Mouse (Mus musculus): Measurements from ENCODE around the gene Prr13.
A peak's percentile ranks its signal among the peaks of the same experiment; 100 is the strongest.

The Prr13 gene

DNA sequence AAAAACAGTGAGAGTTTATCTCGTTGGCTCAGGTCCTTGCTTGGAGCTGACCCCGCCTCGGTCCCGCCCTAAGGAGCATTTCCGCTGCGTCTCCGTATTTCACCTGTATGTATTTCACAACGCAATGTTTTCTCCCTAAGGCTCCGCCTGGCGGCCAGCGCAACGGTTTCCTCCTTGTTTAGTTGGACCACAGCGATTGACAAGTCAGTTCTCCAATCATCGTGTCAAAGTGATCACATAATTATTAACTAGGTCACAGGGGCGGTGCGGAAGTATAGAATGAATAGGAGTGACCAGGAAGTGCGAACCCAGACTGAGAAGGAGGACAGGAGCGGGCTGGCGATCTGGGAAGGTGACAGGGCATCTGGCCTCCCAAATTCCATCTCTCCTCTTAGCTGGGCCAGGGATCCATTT, at the start of gene Prr13:
Gene Prr13 (plus strand): TSS at position 125 of the 414 bp plus-strand sequence.
- DNase-seq: peak; percentile 87 to 90

DNA sequence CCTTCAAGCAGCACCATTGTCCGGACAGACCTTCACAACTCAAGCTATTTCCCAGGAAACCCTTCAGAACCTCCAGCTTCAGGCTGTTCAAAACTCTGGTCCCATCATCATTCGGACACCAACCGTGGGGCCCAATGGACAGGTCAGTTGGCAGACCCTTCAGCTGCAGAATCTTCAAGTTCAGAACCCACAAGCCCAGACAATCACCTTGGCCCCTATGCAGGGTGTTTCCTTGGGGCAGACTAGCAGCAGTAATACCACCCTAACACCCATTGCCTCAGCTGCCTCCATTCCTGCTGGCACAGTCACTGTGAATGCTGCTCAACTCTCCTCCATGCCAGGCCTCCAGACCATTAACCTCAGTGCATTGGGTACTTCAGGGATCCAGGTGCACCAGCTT, 49.5 kb upstream of the Prr13 start:
- no peak for DNase-seq

DNA sequence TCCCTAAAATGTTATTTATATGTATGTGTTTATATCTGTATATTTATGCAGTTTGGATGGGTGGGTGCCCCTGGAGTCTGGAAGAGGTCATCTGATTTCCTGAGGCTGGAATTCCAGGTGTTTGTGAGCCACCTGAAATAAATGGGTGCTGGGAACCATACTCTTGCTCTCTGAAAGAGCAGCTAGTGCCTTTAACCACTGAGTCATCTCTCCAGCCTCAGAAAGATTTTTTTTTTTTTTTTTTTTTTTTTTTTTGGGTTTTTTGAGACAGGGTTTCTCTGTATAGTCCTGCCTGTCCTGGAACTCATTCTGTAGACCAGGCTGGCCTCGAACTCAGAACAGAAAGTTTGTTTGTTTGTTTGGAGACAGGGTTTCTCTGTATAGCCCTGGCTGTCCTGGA, 47.8 kb upstream of the Prr13 start:
- no peak for DNase-seq

DNA sequence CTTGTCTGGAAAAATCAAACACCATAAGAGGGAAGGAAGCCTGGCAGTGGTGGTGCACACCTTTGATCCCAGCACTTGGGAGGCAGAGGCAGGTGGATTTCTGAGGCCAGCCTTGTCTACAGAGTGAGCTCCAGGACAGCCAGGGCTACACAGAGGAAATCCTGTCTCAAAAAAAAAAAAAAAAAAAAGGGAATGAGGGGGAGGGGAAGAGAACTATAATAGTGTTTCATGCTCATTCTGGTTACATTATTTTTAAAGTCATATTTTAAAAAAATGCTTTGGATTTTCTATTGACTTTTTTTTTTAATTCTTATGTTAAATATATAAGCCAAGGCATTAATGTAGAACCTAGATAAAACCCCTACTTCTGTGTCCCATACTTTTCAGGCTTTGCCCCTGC, 45.1 kb upstream of the Prr13 start:
- no peak for DNase-seq

DNA sequence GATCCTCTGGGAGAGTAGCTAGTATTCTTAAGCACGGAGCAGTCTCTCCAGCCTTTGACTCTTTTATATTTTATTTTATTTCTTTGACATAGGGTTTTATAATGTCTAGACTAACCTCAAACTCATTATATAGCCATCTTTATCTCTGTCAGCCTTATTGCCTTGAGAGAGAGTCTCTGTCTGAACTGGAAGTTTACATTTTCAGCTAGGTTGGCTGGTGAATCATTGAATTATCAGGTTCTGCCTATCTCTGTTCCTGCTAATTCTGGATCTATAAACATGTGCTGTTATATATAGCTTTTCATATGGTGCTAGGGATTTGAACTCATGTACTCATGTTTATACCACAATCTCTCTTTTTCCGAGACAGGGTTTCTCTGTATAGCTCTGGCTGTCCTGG, 41.3 kb upstream of the Prr13 start:
- DNase-seq: no peak

DNA sequence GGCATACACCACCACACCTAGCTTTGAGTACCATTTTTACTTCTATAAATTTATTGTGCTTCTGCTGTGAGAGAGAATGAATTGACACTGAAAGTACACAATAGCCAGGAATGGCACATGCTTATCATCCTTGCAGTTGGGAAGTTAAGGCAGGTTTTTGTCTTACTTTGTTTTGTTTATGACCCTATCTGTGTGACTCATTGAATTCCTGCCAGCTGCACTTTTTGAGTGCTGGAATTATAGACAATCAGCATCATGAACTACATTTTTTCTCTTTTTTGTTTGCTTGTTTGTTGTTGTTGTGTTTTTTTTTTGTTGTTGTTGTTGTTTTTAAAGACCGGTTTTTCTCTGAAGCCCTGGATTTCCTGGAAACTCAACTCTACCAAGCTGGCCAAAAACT, 37.8 kb upstream of the Prr13 start:
- no peak for DNase-seq

DNA sequence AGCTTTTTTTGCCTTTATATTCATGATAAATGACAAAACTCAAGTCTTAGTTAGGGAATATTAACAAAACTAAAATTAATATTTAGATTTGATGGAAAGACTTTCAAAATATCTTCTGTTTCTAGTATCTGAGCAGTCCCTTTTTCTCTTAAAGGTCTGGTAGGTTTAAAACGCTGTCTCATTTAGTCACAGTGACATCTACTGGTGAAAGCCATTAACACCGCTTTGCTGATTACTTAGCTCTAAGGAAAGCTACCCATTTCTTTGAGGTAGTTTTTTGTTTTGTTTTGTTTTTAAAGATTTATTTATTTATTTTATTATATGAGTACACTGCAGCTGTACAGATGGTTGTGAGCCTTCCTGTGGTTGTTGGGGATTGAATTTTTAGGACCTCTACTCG, 37.4 kb upstream of the Prr13 start:
- DNase-seq: no peak

DNA sequence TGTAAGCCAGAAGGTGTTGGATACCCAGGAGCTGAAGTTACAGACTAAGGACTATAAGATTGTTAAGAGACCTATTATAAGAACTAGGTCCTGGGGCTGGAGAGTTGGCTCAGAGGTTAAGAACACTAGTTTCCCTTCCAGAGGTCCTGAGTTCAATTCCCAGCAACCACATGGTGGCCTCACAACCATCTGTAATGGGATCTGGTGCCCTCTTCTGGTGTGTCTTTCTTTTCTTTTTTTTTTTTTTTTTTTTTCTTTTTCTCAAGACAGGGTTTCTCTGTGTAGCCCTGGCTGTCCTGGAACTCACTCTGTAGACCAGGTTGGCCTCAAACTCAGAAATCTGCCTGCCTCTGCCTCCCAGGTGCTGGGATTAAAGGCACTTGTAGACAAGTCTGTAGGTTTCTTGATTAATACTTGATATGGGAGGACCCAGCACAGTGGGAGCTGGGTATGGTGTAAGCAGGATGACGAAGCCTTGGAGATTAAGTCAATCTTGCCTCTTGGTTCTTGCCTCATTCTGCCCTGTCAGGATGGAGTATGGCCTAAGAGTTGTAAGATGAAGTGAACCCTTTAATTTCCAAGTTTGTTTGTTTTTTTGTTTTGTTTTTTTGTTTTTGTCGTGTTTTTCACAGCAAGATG, 35.1 kb upstream of the Prr13 start:
- no peak for DNase-seq

DNA sequence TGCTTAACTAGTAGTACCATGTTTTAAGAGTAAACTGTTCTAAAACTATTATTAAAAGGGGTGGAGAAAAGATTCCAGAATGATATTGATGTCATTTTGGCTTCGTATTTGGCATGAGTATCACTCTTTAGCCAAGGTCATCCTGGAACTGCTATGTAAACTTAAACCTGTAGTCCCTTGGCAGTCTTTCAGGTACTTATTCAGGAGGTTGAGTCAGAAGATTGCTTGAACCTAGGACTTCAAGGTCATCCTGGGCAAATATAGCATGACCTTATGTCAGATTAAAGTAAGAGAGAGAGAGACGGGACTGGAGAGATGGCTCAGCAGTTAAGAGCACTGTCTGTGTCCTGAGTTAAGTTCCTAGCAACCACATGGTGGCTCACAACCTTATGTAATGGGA, 34.2 kb upstream of the Prr13 start:
- no peak for DNase-seq

DNA sequence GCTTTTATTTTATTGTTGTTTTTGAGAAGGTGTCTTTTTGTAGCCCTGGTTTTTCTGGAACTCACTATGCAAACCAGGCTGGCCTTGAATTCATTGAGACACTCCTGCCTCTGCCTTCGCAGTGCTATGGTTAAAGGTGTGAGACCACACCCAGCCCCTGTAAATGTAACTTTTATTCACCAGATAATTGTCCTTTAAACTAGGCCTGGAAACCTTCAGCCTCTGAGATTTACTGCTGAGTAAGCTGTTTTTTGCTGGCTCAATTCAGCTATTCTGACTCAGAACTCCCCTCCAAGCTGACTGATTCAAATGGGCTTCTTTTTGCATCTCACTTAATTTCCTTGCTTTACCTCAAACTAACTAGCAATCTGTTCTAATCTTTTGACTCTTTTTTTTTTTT, 31.9 kb upstream of the Prr13 start:
- no peak for DNase-seq

DNA sequence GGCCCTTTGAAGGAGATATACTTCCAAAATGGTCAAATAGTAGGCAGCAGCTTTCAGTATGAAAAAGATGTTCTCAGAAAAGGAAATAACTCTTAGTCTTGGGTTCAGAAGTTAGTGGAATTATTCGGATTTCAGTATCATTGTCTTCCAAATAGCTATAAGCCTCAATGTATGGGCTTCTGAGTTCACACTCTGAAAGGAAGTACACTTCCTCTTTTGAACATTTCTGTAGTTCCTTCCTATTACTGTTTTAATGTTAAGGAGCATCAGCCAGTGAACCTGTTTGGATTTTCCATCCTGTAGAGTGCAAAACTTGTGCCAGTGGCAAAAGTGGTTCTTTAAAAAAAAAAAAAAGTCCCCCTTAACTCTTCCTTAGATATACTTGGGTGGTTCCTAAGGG, 26.8 kb upstream of the Prr13 start:
- DNase-seq: no peak

DNA sequence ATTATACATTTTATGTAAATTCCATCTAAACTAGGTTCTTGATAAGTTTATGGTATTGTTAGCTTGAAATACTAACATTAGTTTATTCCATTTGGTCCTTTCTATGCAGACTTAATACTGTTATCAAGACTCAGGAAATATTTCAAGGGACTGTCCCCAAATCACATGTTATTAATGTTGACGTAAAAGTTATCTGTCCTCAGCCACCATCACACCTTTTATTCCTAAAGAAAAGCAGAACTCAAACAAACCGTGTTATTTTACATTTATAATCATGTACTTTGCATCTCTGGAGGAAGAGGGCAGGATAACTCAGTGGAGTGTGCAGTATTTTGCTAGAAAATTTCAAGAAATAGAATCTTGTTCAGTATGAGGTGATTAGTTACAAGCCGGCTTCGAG, 25.7 kb upstream of the Prr13 start:
- no peak for DNase-seq

DNA sequence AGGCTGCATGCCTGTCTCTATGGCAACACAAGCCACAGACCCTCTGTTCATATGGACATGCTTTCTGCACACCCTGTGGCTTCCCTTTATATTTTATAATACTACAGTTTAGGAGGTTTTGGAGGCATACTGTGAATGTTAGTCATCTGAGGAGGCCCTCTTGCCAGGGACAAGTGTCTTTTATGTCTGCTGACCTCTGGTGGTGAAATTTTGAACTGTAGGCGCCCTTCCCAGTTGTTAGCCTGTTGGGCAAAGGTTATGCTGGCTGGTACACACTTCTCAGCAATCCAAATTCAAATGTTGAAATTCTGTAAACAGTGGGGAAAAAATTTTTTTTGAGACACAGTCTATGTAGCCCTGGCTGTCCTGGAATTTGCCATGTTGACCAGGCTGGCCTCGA, 16.3 kb upstream of the Prr13 start:
- peak; percentile 73 to 83 for DNase-seq

DNA sequence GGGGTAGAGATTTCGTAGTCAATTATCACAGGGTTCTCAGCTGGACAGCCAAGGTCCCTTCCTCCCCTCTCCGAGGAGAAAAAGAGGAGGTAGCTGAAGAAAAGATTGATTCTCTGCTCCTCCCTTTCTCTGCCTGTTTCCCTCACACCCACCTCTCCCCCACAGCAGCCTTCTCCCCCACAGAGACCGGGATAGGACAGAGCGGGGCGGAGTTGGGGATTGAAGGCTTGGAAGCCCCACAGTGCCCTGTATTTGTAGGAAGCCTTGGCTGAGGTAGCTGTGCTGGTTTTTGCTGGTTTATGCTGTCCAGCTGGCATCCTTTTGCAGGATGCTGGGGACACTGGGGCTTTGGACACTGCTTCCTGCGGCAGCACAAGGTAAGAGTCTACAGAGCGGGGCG, 13.7 kb upstream of the Prr13 start, which contains the start of gene Amhr2:
Gene Amhr2 (plus strand): TSS at position 222 of the 400 bp plus-strand sequence.
- no peak for DNase-seq

DNA sequence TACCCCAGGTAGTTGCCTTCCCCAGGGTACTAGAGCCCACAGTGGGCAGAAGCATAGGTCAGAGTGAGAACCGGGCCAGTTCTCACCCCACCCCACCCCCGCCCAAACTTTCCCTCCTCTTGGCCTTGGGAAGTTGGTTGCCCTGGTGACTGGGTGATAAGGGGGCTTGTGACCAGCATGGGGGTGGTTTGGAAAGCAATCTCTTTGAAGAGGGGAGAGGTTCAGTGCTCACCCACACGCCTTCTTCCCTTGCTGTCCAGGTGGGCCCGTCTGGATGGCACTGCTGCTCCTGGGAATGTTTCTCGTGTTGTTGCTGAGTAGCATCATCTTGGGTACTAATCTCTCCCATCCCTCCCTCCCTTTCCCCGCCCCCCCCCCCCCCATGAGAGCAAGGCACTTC, 12.4 kb upstream of the Prr13 start:
- DNase-seq: no peak

DNA sequence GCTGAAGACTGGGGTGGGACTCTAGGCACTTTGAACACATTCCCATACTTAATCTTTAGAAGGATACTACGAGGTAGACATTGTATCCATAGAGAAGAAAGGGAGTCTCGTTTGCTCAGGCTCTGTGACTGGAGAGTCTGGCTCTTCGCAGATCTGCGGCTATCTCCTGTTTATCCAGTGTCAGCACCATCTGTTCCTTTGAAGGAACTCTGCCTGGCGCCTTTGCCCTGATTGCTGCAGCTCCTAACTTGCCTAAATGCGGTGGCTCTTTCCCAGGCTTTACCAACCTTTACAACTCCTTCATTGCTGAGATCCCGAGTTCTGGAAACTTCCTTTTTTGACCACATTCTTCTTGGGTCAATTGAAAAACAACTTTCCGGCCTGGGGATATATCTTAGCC, 9.5 kb upstream of the Prr13 start:
- DNase-seq: no peak

DNA sequence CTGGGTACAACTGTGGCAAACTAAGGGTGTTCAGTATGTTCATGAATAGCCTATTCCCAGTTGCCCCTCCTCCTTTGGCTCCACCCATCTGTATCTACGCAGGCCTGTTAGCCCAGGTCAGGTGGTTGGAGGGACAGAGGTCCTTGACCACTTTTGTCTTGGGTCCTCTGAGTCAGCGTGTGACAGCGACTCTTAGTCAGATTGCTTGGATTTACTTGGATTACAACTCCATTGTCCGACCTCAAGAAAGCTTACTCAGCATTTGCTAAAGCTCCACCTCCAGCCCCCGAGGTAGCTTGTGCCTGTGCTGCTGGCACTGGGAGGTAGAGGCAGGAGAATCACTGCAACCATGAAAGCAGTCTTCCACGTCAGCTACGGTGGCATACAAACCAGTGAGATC, 7.9 kb upstream of the Prr13 start:
- no peak for DNase-seq

DNA sequence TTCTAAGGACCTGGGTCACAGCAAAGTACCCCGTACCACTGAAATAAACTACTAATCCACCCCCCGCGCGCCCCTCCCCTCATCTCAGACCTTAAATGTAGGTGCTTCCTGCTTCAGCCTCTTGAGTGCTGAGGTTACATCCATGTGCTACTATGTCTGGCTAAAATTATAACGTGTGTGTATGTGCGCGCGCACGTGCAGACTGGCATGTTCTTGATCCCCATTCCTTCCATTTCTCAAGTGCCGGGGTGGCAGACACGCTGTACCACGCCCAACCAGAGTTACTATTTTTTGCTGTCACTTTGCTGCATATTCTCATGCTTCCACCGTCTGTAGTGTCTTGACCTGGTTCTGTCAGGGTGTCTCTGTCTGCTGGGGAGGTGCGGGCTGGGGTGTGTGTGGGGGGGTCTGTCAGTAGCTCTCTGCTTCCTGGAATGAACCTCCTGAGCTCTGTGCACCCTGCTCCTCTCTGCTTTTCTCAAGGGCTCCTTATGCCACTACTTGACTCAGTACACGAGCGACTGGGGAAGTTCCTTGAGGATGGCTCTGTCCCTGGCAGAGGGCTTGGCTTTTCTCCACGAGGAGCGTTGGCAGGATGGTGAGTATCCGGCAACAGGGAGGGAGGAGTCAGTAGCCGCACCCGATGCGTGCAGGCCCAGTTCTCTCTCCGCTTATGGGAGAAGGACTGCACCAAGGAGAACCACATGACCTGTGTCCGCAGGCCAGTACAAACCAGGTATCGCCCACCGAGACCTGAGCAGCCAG, 7.0 kb upstream of the Prr13 start:
- DNase-seq: no peak

DNA sequence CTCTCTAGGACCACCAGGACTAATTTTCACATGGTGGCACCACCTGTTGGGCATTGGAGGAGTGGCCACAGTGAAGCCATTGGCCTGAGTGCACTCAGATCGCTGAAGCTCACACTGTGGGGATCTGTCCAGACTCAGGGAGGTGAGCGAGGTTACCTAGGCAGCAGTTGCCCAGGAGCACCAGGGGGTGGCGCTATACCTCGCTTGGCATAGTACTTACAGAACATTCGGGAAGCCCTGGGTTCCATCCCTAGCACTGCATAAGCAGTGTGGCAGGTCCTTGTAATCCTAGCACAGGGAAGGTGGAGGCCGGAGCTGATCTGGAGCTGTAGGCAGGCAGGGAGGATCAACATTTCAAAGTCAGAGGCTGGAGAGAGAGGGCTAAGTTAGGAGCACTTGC, 2.8 kb upstream of the Prr13 start:
- DNase-seq: peak in 1 of 2 experiments; percentile 32

DNA sequence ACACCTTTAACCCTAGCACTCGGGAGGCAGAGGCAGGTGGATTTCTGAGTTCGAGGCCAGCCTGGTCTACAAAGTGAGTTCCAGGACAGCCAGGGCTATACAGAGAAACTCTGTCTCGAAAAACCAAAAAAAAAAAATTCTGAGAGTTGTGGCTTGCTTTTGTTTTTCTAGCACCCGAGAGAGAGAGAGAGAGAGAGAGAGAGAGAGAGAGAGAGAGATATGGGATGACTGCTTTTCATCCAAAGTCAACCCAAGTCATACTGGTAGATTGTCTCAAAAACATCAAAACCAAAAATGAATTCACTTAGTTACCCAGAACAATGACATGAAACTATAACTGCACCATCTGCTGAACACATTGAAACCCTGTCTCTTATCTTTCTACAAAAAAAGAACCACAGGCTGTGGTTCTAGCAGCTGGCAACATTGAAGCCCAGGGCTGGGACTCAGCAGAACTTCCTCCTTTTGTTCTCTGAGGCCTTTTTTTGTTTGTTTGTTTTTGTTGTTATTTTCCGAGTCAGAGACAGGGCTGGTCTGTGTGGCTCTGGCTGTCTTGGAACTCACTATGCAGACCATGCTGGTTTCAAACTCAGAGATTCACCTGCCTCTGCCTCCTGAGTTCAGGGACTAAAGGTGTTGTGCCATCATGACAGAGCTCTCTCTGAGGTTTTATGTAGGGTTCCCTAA, 635 bp upstream of the Prr13 start:
- DNase-seq: peak; percentile 42 to 54

DNA sequence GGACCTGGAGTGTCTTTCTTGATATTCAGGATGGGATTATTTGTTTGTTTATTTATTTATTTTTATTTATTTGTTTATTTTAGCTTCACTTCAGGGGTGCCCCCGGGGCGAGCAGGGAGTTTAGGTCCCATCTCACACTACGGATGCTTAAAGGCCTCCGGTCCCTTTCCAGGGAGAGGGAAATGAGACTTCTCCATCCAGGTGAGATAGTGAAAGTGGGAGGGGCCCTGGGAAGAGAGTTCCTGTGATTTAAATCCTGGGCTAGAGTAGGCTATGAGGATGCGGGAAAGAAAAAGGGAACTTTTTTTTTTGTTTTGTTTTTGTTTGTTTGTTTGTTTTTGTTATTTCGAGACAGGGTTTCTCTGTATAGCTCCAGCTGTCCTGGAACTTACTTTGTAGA, 553 bp downstream of the Prr13 start:
- DNase-seq: no peak

DNA sequence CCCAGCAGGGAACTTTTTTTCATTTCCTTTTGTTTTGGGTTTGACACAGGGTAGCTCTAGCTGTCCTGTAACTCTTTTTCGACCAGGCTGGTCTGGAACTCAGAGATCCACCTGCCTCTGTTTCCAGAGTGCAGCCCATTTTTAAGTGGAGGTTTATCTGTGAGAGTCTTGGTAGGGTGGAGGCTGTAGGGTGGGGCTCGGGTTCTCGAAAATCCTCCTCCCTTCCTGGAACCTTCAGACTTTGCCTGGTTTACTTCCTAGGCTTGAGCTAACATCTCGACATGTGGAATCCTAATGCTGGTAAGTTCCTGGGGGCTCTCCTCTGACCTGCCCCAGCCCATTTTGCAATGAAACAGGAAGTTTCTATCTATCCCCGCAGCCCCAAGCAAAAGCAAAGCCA, 1.0 kb downstream of the Prr13 start:
- no peak for DNase-seq

DNA sequence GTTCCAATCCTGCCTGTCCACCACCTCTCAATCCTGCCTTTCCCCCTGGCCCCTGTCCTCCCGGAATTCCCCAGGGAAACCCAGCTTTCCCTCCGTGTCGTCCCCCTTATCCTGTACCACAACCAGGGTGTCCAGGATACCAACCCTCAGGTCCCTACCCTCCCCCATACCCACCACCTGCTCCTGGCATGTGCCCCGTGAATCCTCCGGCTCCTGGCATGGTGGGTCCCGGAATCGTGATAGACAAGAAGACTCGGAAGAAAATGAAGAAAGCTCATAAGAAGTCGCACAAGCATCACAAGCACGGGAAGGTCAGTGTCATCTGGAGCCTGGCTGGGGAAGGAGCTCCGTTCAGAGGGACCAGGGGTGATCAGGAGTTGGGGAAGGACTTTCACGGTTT, 1.6 kb downstream of the Prr13 start:
- DNase-seq: no peak

DNA sequence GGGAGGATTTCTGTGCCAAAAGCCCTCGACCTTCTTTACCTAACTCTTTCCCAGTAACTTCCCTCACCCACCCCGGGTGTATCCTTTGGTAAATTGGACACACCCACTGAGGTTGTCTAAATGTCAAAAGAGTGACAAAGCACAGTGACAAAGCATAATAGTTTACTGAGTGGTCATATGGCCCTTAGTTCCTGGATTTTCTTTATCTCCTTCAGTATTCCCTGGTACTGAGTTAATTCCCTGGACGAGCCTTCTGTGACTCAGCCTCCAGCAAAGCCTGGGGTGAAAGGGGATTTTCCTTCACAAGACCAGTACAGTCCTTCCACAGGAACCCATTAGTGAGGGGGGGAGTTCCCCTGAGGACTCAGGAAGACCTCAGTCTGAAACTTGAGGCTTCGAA, 2.1 kb downstream of the Prr13 start:
- no peak for DNase-seq
